Mouse (Mus musculus) gastrocnemius, postnatal 14 days (tissue): Measurements from ENCODE around the gene Prkch. TPM values are rescaled to one million over a fixed set of nuclear protein-coding genes. Genes with fewer than 3 reads are reported as not detected.

Experiments used
- DNase-seq: peaks from one replicate; pipeline ENCODE4 v3.0.0; 2021; ENCODE audit warnings: mixed read lengths
- intact Hi-C: fragments of 180-260 bp; cut with DNase I; formaldehyde crosslinking; loops from one replicate; pipeline ENCODE4 v1.15.1; 2025; ENCODE audit warnings: low total_unique reads
- total RNA-seq, 2 experiments: library from RNA; stranded (reverse); gene quantifications; 2 replicates each; pipeline ENCODE4 v1.2.3; 2021

Gene Prkch
- total RNA-seq, 2 experiments from 2014 or later: 9.0 to 12.5 TPM

DNA sequence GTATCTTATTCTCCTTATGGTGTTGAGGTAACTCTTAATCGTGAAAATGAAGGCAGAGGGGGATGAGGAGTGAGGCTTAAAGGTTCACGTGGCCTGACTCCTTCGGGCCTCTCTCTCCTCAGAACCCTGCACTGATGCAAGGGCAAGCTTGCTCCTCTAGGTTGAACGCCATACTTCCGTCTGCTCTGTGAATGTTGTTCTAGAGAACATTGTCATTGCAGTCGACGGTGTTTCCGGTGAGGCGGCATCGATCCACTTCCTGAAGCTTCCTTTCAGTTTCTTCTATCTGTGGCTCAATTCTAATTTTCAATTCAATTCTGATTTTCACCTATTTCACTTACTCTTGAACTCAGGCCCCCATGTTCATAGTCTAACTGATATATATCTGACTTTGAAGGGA is 139.3 kb downstream of the Prkch start:
- intact Hi-C loops: no loop called here
- DNase-seq: no peak

DNA sequence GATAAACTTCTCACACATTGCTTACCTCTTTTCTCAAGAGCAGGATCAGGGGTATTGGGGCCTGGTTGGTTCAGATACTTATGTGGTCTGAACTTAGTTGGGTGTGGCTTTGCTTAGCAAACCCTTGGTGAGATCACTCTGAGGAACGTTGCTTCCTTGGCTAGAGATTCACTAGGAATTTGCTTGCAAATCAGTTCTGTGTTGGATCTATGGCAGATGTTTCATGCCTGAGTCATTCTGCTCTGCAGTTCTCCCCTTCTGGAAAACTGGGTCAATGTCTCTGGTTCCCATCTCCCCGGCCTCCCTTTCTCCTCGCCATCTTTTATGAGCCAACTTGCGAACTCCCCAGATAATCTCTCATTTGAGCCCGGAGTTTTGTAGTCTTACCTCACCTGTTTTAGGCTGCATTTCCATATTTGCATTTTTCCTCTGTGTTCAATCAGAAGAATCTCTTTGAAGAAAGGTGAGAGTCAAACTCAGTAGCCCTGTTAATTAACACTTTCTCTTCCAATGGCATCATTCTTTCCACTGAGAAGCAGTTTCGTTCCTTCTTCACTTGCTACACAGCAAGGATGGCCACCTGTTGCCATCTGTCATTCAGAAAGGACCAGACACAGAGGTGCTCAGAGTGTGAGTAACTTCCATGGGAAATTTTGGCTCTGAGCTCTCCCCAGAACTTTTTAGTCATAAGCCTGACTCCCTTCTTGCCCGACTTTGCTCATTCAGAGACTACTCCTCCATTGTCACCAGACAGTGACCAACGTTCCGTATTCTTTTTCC is 141.4 kb downstream of the Prkch start:
- intact Hi-C loops: no loop called here
- no peak for DNase-seq

DNA sequence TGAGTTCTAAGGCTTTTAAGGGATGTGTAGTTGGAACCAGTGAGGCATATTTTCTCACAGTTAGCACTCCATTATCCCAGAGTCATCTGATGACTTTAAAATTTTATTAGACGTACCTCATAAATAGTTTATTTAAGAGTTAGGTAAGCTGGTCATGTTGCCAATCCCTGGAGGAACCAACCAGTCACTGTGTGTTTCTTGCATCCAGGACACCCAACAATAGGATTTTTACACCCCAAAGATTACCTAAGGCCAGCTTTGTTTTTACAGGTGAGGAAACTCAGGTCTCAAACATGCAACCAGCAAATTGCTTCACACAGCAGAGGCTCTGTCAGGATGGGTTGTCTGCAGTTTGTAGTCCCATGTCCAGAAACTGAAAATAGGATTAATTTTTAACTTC is 142.4 kb downstream of the Prkch start:
- no peak for DNase-seq
- intact Hi-C loops: no loop called here

DNA sequence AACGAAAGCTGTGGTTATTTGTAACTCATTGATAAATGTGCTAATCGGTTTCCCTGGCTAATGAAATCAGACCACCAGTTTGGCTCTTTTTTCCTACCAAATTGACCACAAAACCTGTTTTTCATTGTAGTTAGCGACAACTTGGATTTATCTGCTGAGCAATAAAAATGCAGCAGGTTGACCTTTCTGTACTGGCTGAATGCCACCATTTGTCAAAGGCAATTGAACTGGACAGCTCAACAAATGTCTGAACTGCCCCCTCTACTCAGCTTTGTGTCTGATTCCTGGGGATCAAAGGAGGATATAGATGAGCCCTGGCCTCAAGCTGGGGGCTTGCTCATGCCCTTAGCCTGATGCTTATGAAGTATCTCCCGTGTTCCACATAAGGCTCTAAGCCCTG is 146.0 kb downstream of the Prkch start:
- DNase-seq: no peak

DNA sequence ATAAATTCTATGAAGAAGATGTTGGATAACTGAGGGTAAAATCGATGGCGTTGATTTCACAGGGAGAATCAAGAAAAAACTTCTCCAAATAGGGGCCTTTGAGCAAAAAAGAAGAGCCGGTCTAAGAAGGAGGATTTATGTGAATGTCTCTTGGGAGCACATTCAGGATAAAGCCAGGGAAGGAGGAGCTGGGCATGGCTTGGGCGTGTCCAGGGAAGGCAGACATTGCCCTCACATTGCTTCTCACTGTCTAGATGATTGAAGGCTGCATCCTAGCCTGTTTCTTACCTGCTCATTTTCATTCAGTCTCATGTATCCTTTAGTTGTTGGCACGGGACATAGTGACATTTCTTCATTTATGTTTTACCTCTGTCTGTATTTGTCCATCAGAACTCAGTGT is 146.5 kb downstream of the Prkch start:
- intact Hi-C loops: no loop called here
- DNase-seq: no peak

More for the DNA sequence above, 146.0 kb downstream of the Prkch start:
- intact Hi-C loops: no loop called here

DNA sequence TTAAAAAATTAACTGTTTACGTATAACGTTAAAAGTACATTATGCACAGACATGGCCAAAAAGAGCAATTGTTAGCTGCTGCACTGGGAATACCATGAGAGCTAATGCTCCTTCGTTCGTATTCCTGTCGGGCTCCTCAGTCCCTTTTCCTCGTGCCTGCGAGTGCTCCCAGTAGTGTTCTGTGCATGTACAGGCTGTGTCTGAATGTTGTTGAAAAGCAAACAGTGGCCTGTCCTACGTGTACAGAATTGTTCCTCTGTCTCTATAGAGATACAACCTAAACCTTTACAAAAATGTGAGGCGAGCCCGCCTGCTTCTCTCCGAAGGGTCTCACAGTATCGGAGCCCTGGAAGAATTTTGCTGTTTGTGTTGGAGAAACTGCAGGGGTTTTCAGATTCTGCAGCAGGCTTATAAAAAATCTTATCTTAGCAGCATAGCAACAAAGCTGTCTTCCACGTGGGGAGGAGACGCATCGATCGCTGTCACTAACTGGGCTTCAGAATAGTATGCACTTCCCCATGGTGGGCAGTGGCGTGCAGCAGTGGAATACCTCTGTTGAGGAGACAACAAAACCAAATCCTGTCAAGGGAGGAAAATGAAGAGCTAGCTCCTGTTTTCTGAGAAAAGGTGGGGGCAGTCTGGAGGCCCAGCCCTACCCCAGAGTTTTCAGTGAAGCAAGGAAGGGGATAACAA is 147.4 kb downstream of the Prkch start:
- DNase-seq: no peak
- intact Hi-C loops: no loop called here

DNA sequence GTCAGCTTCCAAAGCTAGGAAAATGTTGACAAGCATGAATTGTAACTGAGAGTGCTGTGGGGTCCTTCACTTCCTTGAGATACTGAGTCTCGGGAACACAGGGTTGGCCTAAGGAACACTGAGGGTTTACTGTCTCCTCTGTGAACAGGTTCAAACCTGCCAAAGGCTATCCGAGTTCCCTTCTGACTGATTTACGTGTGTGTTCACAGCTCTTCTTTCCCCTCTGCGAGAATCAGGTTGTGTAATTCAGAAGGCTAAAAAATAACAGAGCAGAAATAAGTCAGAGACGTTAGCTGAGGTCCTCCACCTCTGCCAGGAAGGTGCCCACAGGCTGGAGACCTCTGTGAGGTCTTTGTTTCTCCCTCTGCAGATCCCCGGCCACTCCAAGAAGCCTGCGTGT is 148.3 kb downstream of the Prkch start:
- DNase-seq: no peak
- intact Hi-C loops: no loop called here

DNA sequence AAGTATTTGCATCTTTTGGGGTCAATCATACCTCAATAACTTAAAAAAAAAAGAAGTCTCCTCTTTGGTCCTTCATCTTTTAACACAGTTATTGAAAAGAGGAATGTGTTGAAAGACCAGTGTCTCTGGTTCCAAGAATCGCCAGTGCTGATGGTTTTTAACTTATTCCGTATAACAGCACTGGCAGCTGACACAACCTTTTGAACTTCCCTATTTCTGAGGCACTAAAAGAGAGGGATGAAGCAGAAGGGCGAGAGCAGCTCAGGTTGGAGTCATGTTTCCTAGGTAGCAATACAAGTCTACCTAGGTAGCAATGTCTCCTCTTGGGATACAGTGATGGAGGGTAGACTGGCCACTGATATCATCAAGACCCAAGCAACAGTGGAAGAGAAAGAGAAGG is 152.3 kb downstream of the Prkch start:
- intact Hi-C loops: no loop called here
- DNase-seq: no peak

DNA sequence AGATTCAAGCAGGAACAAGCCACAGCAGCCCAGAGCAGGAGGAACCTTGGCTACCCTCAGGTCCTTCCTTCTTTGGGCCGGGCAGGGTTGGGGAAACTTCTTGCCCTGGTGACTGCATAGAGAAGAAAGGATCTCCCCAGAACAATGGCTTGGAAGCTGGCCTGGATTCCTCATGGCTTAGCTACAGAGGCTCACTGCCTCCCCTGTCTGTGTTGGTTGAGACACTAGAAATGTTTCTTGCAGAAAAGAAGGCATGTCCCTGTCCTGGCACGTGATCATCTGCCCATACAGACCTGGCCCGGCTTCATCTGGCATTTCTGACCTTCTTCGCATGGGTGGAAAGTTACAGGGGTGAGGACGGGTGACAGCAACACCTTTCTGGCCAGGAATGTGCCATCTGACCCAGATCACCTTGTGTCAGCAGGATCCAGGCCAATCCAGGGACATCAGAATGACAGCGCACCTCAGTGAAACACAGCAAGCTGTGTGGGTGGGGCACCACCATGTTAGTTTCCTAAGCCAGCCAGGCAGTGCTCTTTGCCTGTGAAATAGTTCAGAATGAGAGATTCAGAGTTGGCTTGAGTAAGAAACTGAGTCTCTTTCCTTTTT is 155.1 kb downstream of the Prkch start:
- no peak for DNase-seq
- intact Hi-C loops: no loop called here

DNA sequence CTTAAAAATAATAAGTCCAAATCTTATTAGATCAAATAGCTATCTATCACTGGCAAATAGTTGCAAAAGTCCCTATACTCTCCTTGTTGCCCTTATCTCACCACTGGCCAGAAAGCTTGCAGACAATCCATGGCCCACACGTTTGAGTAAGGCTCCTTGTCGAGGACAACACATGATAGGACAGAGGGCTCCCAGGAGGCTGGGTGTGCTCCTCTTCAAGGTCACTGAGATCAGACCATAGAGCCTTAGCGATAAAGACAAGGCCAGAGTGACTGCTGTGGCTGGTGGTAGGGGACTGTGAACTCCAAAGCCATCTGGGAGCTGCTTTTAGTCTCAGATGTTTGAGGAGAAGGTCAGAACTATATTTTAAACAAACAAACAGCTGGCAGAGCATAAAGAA is 158.0 kb downstream of the Prkch start:
- no peak for DNase-seq

DNA sequence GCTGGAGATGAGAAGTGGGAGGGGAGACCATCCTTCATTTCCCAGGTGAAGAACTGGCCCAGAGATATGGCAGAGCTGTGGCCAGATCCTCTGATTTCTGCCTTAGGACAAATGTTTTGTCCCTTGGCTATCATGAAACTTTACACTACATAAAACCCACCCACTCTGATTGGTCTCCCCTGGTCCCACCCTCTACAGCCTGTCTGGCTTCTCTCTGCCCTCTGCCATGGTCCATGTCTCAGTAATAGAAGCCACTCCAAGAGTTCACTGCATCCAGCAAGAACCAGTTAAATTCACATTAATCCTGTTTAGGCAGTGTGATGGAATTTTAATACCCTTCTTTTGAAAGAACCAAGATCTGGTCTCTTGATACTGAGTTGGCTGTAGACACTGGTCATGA is 158.5 kb downstream of the Prkch start:
- intact Hi-C loops: no loop called here
- DNase-seq: no peak

More for the DNA sequence above, 158.0 kb downstream of the Prkch start:
- intact Hi-C loops: no loop called here

DNA sequence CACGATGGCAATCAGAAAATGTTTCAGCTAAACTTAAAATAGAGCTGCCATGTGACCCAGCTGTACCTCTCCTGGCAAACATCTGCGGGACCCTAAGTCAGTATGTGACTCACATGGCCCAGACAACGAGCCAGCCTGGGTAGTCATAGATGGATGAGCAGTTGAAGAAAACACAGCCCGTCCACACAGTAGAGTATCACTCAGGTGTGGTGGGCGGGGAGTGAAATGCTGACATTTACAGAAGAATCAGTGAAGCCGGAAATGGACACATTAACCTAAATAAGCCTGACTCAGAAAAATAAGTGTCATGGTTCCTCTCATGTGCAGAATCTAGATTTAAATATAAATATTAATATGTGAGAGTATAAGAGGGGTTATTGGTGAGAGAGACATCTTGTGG is 161.5 kb downstream of the Prkch start:
- intact Hi-C loops: no loop called here

DNA sequence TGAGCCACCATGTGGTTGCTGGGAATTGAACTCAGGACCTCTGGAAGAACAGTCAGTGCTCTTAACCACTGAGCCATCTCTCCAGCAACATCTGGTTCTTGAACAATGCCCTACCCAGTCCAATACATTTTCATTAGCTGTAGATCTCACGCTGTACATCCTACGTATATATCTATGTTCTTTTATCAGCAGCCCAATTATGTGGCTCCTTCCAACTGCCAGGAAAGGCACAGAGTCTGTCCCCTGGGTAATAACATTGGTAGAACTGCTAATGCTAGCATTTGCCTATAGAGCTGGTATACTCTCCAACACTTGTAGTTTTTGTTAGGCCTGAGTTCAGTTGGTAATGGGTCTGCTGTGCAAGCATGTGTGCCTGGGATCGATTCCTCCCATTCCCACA is 163.8 kb downstream of the Prkch start:
- intact Hi-C loops: no loop called here
- DNase-seq: no peak

More for the DNA sequence above, 161.5 kb downstream of the Prkch start:
- no peak for DNase-seq

DNA sequence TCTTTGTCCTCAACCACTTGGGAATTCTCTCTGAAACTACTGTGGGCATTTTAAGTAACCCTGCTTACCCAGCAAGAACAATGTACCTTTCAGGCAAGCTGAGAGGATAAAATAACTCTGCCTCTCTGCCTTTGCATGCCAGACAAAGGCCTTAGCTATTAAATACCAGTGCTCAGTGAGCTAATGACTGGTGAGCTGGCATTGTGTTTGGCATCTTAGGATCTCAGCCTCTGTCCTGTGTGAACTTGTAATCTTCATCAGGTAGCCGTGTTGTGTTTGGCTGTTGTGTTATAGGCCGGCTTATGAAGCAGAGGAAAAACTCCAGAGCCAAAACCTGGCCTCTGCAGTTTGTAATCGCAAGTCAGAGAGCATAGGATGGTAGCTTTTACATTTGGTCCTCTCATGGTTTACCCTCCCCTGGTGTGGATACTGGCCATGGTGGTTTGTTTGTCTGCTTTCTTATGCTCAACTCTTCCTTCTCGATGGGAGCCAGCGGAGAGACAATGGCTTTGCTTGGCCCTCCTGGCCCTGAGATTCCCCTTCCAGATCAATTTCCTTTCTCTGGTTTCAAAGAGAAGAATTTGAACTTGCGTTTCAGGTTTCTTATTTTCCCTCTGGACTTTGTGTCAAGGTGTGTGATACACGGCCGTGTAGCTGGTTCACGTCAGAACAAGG is 170.0 kb downstream of the Prkch start:
- DNase-seq: no peak
- intact Hi-C loops: no loop called here

DNA sequence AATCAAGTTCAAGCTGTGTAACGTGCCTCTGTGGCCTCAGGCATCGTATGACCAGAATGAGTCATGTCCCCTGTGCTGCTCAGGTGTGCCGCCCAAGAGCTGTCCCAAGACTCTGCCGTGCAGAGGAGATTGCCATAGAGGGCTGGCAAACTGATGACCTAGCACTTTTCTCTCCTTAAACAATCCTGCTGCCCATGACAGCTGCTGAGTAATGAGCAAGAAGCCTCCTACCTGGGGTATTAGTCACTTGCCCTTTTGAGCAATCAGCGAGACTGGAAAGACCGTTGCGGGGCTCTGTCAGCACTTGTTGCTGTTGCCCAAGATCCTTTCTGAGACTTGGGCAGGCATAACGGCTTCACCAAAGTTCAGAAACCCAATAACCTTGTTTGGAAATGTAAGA is 171.1 kb downstream of the Prkch start:
- intact Hi-C loops: no loop called here
- DNase-seq: no peak

DNA sequence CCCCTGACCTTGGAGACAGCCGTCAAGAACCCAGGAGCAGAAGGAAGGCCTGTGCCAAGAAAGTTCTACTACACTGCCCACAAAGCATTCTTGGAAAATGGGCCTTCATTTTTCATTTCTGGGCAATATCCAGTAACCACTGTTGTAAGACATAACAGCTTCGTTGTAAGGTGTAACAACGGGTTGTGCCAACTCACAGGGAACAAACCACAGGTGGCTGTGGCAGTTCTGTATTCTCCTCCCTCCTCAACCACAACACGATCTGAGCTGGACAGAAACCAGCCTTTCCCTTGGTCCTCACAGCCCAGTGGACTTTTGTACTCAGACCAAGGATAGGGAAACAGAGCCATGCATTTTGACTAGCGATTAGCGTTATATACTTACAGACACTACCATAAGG is 171.9 kb downstream of the Prkch start:
- no peak for DNase-seq
- intact Hi-C loops: no loop called here

DNA sequence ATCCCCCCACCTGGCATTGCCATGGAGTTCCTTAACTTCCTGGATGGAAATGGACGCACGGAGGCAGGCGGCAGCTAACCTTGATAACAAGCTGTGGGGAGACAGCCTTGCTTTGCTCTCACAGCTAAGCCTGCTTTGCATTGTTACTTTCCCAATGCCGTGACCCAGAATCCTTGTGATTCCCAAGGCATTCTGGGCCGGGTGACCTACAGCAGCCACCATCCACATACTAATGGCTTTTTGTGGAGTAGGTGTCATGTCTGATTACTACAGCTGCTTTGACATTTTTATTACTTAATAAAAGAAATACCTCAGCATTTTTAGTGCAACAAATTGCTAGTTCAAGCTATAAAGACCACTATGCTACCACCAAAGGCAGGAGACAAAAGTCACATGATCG is 177.4 kb downstream of the Prkch start:
- DNase-seq: no peak
- intact Hi-C loops: no loop called here

DNA sequence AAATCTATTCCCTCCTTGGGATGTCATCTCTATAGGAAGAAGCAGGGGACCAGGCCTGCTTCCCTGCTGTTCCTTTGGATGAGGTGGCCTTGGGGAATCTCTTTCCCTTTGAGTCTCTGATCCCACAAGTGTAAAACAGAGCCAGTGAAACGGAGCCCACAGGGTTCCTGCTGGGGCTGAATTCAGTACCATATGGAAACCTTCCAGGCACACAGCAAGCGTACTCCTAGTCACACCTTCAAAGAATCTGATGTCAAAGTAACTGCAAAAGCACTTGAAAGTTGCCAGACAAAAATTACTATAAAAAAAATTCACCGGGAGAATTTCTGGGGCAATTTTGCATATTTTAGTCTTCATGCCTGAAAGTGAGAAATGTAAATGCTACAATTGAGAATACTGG is 178.2 kb downstream of the Prkch start:
- intact Hi-C loops: no loop called here
- no peak for DNase-seq

DNA sequence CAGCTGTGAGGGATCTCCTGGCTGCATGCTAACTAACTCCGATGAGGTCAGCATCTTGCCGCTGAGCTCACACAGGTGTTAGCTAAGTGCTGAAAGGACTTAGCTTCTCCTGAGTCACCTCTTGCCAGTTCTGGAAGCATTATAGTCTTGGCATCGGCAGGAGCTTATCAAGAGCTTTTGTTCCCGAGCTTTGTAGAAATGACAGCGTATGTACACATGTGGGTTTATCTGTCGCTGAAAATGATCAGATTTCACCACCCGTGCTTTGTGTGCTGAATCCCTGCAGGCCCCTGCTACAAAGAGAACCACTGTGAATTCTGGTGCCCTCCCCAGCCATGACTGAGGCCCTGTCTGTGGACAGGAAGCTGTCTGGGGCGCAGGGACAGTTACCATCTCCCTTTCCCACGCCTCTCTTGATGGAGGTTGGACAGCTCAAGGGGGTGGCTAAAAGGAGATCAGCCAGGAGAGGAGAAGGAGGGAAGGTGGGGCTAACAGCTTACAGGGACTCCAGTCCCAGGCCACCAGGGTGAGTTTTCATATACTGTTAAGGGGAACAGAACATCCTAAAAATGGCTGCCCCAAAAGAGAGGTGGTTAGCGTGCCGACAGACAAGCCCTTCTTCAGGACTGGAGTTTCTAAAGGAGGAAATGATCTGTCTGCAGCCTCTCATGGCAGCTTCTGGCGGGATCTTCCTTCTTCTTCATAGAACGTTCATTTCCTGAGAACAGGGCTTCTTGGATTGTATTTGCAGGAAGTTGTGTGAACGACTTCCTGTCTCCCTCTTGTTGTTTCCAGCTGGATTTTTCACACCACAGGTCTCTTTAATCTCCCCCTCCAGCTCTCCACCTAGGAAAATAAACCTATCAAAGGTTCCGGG is 180.3 kb downstream of the Prkch start:
- DNase-seq: no peak
- intact Hi-C loops: no loop called here
